Mouse (Mus musculus) left cerebral cortex, adult 11 months (tissue): ENCODE measurements around the gene Mthfd2.

ENCODE experiments used
- DNase-seq: peaks from one replicate; pipeline ENCODE4 v3.0.0; 2022; ENCODE audit warnings: low spot score

Mthfd2 gene

GRCm38 (mm10) chr6:83327591-83328190, 2.0 kb upstream of the Mthfd2 start:
- DNase-seq, result no peak

GRCm38 (mm10) chr6:83326761-83327160, 1.1 kb upstream of the Mthfd2 start:
- no peak for DNase-seq

GRCm38 (mm10) chr6:83326394-83326736, 657 bp upstream of the Mthfd2 start:
- DNase-seq, result no peak

GRCm38 (mm10) chr6:83323652-83324419, 1.9 kb downstream of the Mthfd2 start:
- DNase-seq, result no peak

- DNase-seq, result no peak
Measured at GRCm38 (mm10) chr6:83322794-83323193, 2.9 kb downstream of the Mthfd2 start.

- no peak for DNase-seq
Measured at GRCm38 (mm10) chr6:83321927-83322326, 3.8 kb downstream of the Mthfd2 start.

- DNase-seq, result peak; percentile 85
Measured at GRCm38 (mm10) chr6:83317108-83317741, 8.5 kb downstream of the Mthfd2 start.

GRCm38 (mm10) chr6:83316022-83316421, 9.7 kb downstream of the Mthfd2 start:
- no peak for DNase-seq

- no peak for DNase-seq
Measured at GRCm38 (mm10) chr6:83315293-83315692, 10.4 kb downstream of the Mthfd2 start.

- DNase-seq, result no peak
Measured at GRCm38 (mm10) chr6:83312514-83312913, 13.2 kb downstream of the Mthfd2 start.

GRCm38 (mm10) chr6:83312021-83312420, 13.7 kb downstream of the Mthfd2 start:
- DNase-seq, result no peak

- DNase-seq, result no peak
Measured at GRCm38 (mm10) chr6:83311206-83311605, 14.5 kb downstream of the Mthfd2 start.

GRCm38 (mm10) chr6:83309017-83309416, 16.7 kb downstream of the Mthfd2 start:
- DNase-seq, result no peak

GRCm38 (mm10) chr6:83302264-83302663, 23.4 kb downstream of the Mthfd2 start:
- no peak for DNase-seq

GRCm38 (mm10) chr6:83301294-83301693, 24.4 kb downstream of the Mthfd2 start:
- DNase-seq, result no peak

GRCm38 (mm10) chr6:83300447-83301229, 25.1 kb downstream of the Mthfd2 start:
- DNase-seq, result no peak

GRCm38 (mm10) chr6:83280256-83280955, 45.3 kb downstream of the Mthfd2 start:
- DNase-seq, result no peak

GRCm38 (mm10) chr6:83278881-83279280, 46.8 kb downstream of the Mthfd2 start:
- DNase-seq, result no peak

- DNase-seq, result no peak
Measured at GRCm38 (mm10) chr6:83277151-83277550, 48.6 kb downstream of the Mthfd2 start.

- no peak for DNase-seq
Measured at GRCm38 (mm10) chr6:83273733-83274132, 52.0 kb downstream of the Mthfd2 start.

- peak; percentile 85 for DNase-seq
Measured at GRCm38 (mm10) chr6:83268144-83269010, 57.3 kb downstream of the Mthfd2 start.
